Mouse (Mus musculus) c-Kit-negative CD71-positive TER-119-positive erythroid progenitor cells, embryonic 14.5 days (primary cell): Measurements from ENCODE around the gene Hyal5.

Experiments
- DNase-seq: peaks from one replicate; pipeline ENCODE4 v3.0.0-alpha.2; 2013; ENCODE audit warnings: low read depth, low spot score

The Hyal5 gene

DNA sequence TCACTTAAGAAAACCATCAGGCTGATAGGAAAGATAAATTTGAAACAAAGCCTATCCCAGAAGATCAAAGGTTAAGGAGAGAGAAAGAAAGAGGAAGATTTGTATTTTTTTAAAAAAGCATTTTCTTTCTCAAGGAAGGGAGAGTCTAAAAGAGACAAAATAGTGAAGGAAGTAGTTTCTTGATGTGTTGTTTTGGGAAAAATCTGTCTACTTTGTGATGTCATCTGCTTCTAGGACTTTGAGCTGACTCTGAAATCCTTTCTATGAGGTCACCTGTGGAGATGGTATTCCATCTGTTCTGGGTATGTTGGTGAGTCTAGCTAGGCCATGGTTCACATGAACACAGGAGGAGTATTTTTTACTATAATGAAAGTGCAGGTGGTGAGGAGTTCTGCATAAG lies at the start of gene Hyal5:
TSS of gene Hyal5 (plus strand) at position 301 of the 400 bp plus-strand sequence.
- DNase-seq = no peak

DNA sequence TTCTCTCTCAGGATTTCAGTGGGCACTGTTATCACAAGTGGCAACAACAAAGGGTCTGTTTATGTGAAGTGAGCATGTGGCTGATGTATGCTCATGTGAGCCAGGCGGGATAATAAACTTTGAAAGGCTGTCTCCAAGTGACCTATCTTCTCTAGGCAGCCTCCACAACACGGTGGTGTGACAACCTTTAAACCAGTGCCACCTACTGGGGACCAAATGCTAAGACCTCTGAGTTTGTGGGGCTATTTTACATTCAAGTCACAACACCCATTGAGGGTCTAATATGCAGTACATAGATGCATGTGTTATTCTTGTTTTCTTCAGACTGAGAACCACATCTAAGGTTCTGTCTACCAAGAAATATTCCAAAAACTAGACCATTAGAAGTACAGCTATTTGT lies 35.7 kb upstream of the Hyal5 start:
- DNase-seq = no peak

DNA sequence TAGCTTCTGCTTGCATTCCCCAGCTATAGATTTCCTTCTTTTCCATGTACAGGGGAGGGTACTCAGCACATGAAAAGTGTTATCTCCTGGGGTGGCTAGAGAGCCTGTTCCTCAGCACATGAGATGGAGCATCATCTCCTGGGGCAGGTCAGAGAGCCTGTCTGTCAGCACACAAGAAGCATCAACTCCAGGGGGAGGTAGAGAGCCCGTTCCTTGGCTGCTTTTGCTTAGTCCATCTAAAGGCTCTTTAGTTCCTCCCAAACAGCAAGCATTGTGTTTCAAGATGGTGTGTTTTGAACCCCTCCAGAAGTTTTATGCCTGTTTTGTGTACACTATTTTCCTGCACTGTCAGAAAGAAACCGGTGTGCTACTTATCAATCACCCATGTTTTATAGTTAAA lies 2.5 kb downstream of the Hyal5 start:
- no peak for DNase-seq

DNA sequence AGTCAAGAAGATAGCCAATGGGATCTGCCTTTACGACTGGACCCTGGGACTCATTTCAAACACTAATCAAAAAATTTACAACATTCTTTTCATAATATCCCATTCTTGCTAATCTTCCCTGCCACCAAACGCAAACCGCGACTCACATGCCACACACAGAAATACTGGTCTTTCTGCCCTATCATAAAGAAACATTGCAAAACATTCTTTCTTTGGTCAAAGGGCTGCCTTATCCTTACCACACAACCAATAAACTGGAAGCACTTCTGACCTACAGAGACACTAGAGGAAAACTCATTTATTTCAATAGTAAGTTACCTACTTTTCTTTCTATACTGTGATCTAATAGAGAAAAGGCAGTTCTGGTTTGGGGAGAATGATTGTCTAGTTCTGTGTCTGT lies 5.9 kb downstream of the Hyal5 start:
- DNase-seq = no peak

DNA sequence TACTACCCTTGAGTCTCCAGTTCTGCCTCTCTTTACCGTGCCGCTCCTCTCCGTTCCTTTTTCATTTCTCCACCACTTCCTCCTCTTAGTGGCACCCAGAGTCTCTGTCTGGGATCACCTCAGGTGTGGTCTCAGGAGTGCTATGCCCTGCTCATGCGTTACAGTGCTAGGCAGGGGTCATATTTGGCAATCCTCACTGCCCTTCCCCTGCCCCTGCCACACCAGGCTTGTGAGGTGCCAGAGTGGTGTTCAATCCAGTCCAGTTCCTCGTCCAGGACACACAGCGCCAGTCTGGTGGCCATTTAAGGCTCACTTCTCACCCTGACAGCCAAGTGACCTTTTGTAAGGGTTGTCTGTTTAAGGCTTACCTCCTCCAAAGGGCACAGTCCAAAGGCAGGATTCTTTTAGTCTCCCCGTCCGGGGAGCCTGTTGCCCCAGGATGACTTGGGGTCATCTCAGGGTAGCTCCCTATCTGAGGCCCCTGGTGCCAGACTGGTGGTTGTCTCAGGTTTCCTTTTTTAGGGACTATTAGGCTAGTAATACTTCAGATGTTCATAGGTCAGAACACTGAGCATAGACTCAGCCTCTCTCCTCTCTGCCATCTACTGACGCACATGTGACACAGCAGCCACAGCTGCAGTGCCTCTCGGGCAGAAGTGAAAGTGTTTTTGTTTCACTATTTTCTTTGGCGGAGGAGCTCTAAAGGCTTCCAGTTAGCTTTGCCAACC lies 36.5 kb downstream of the Hyal5 start:
- DNase-seq = no peak

DNA sequence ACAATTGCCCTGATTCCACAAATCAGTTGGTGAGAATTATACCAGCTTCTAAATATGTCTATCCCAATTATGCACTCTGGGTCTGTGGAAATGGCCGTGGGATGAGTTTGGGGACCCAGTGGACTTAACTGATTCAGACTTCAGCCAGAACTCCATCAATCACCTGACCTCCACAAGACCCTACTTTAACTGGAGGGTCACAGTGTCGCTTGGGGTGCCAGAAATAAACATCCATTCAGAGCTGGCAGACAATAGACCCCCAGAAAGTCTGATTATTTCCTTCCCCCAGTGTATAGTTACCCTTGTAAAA lies 37.0 kb downstream of the Hyal5 start:
- DNase-seq = no peak

DNA sequence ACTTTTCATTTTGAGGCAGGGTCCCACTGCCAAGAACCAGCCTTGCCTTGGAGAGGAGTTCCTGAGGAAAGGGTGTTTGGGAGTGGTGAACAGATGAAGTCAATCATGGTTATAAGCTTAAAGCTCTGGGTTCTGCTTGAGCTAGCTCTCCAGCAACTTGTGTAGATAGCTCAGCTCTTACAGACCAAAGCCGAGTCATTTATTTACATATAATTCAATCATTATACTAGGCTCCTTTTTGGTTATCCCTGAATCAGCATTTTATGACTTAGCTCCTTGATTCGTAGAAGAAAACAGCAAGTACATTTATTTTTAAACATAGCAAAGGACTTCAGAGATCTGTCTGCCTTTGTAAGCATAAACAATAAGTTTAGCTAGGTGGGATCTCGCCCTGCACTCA lies 47.3 kb downstream of the Hyal5 start:
- no peak for DNase-seq

DNA sequence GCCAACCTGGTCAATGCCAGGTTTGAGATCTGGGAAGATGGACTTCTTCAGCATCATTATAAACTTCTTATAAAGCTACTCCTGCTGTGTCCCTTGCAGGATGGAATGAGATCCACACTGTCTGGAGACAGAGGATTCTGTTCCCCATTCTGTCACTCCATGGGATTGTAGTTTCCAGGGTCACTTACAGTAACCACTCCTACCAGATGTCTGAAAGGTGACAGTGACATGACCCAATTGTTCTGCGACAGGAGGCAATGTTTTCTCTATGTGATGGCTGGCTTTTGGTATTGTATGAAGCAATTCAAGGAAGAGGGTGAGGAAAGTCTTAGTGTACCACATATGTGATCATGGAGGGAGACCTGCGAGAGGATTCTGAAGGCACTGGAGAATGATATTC lies 50.0 kb downstream of the Hyal5 start:
- DNase-seq = no peak

DNA sequence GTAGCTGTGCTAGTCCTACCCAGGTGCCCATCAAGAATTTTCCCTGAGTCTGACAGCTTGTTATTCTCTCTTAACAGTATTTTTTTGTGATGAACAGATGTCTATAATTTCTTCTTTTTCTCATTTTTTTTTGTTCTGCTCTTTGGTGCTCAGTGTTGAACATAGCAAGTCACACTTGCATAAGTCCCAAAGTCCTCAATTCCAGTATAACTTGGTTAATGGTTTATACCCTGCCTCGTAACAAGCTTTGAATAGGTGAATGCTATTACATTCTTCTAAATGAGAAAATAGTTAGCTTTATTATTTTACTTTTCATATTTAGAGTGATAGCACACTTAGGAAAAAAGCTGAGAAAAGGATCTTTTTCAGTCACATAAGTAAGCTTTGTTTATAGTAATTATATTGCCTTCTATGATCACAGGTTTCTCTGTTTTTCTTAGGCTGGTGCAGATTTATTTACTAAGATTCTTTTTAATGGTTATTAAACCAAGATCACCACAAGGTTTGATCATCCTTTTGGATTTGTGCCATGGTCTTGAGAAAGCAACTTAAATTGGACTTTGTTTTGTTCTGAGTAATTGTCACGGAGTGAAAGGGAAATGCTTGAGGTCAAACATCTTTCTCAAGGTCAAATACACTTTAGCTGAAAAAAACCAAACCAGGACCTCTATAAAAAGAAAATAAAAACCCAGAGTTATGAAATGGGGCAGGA lies 52.4 kb downstream of the Hyal5 start:
- no peak for DNase-seq

DNA sequence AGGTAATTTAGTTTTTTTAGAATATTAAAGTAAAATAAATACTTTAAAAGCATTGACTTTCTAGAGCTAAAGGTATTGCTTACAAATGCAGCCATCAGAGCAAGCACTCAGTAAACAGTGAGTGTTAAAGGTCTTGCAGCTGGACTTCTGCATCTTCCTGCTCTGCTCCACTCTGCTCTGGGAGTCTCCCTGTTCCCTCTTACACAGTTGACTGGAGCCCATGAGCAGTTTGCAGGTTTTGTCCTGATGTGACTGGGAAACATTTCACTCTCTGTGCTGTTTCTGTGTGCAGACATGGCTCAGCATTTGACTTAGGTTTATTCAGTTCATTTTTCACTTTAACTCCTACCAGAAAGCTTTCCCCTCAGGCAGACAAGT lies 52.9 kb downstream of the Hyal5 start:
- DNase-seq = no peak

DNA sequence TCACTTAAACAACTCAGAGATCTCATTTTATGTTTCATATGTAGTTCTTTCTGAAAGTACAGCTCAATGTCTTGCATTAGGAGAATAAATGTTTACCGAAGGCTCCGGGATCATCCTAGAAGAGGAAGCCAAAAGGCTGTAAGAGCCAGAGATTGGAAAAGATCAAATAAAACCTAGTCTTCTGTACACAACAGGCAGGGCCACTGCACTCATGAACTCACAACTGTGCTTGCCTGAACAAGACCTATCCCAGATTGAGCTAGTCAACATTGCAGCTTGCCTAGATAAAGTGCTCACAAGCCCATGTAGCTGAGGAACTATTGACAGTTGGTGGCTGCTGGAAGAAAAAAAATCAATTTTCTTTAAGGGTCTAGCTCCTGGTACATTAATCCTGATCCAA lies 55.8 kb downstream of the Hyal5 start:
- DNase-seq = no peak

DNA sequence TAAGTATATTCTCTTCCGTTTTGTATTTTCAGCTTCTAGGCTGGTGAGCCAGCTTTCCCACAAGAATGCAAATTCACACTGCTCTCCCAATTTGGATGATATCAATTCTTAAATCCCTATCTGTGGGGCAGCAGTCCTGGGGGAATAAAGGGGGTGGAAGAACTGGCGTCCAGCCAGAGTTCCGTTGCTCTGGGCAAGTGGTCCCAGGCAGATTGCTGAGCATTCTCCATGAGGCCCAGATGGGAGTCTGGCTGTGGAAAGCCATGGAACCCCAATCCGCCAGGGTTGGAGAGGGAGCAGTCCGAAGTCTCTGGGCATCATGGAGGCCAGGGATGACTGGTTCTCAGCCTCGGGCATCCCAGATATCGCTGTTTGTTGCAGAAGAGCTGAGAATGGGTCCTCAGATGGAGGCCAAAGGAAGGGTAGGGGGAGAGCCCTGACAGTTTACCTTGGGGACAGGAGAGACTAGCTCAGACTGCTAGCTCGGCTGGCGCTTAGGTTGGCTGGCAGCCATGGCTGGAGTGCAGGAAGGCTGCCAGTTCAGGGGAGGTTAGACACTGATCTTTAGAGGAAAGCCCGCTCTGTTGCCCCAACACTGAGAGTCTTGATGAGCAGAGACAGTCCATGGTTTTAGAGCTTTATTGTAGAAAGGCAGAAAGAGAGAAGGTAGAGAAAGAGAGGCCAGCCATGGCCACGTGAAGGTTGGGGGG lies 67.4 kb downstream of the Hyal5 start:
- DNase-seq = no peak
